Mouse (Mus musculus): Measurements from ENCODE around the gene Slc51a. TPM values are rescaled to one million over a fixed set of nuclear protein-coding genes. Genes with fewer than 3 reads are reported as not detected.

The Slc51a gene
- polyA plus RNA-seq, 1 experiment from 2014 or later, result 0.41 TPM

- ATAC-seq, result peak; percentile 63
- no peak for DNase-seq (ENCODE audit: low spot score)
- no peak overlapping the region; the same call in 1 of the 2 replicates for H3K9ac ChIP-seq (replicated peaks; ENCODE audit: low read depth)
- no peaks in the 10 kb centered on the region for H3K9me3 ChIP-seq (ENCODE audit: low read length)
- no peaks in the 10 kb centered on the region for H3K4me1 ChIP-seq (ENCODE audit: insufficient read depth, low read depth, low read length)
- H3K27me3 ChIP-seq (replicated peaks; ENCODE audit: insufficient read depth, low read length), result no peaks in the 10 kb centered on the region
- H3K36me3 ChIP-seq (ENCODE audit: insufficient read depth, low read length), result no peaks in the 10 kb centered on the region
- H3K4me3 ChIP-seq (ENCODE audit: low read depth, low read length), result no peak overlapping the region
- H3K27ac ChIP-seq (ENCODE audit: low read length), result no peak overlapping the region
- H3K4me2 ChIP-seq (replicated peaks; ENCODE audit: low read depth, low read length), result no peak overlapping the region
- WGBS, result 26% methylated on average over 21 of the region's 21 CpGs
- TF ChIP-seq EP300 (IDR thresholded peaks at IDR 0.05), result no peak
- TF ChIP-seq CTCF (IDR thresholded peaks at IDR 0.05), result no peak
Observed at GRCm38 (mm10) chr16:32516006-32516962, 28.6 kb upstream of the Slc51a start.

- TF ChIP-seq CTCF (IDR thresholded peaks at IDR 0.05) (no peak), EP300 (IDR thresholded peaks at IDR 0.05) (no peak)
- Histone ChIP-seq H3K36me3 (ENCODE audit: insufficient read depth, low read length) (no peaks in the 10 kb centered on the region), H3K4me2 (replicated peaks; ENCODE audit: low read depth, low read length) (no peak overlapping the region), H3K4me3 (ENCODE audit: low read depth, low read length) (no peak overlapping the region), H3K9me3 (ENCODE audit: low read length) (no peaks in the 10 kb centered on the region), H3K27ac (ENCODE audit: low read length) (no peak overlapping the region), H3K4me1 (ENCODE audit: insufficient read depth, low read depth, low read length) (peaks cover 5% of the 10 kb centered on the region; the same call in 1 of the 2 replicates), H3K9ac (replicated peaks; ENCODE audit: low read depth) (no peak overlapping the region), H3K27me3 (replicated peaks; ENCODE audit: insufficient read depth, low read length) (no peaks in the 10 kb centered on the region)
- ATAC-seq (no peak), DNase-seq (ENCODE audit: low spot score) (no peak)
- WGBS, result over 99% methylated on average over 6 of the region's 6 CpGs
Observed at GRCm38 (mm10) chr16:32513948-32514347, 26.3 kb upstream of the Slc51a start.

- no peak overlapping the region for H3K27ac ChIP-seq (ENCODE audit: low read length)
- TF ChIP-seq EP300 (IDR thresholded peaks at IDR 0.05) (no peak), CTCF (IDR thresholded peaks at IDR 0.05) (no peak)
- no peak for DNase-seq (ENCODE audit: low spot score)
- ATAC-seq, result no peak
- peaks cover 5% of the 10 kb centered on the region; the same call in 1 of the 2 replicates for H3K4me1 ChIP-seq (ENCODE audit: insufficient read depth, low read depth, low read length)
- 72% methylated on average over 6 of the region's 6 CpGs for WGBS
- H3K36me3 ChIP-seq (ENCODE audit: insufficient read depth, low read length), result no peaks in the 10 kb centered on the region
- no peaks in the 10 kb centered on the region for H3K9me3 ChIP-seq (ENCODE audit: low read length)
- H3K4me3 ChIP-seq (ENCODE audit: low read depth, low read length), result no peak overlapping the region
- no peak overlapping the region for H3K9ac ChIP-seq (replicated peaks; ENCODE audit: low read depth)
- no peaks in the 10 kb centered on the region for H3K27me3 ChIP-seq (replicated peaks; ENCODE audit: insufficient read depth, low read length)
- H3K4me2 ChIP-seq (replicated peaks; ENCODE audit: low read depth, low read length), result no peak overlapping the region
Observed at GRCm38 (mm10) chr16:32513401-32513800, 25.7 kb upstream of the Slc51a start.

- Histone ChIP-seq H3K36me3 (ENCODE audit: insufficient read depth, low read length) (no peaks in the 10 kb centered on the region), H3K27ac (ENCODE audit: low read length) (no peak overlapping the region), H3K4me2 (replicated peaks; ENCODE audit: low read depth, low read length) (no peak overlapping the region), H3K4me1 (ENCODE audit: insufficient read depth, low read depth, low read length) (peaks cover 5% of the 10 kb centered on the region; the same call in 1 of the 2 replicates), H3K9me3 (ENCODE audit: low read length) (no peaks in the 10 kb centered on the region), H3K4me3 (ENCODE audit: low read depth, low read length) (no peak overlapping the region), H3K27me3 (replicated peaks; ENCODE audit: insufficient read depth, low read length) (no peaks in the 10 kb centered on the region), H3K9ac (replicated peaks; ENCODE audit: low read depth) (no peak overlapping the region)
- WGBS, result 44% methylated on average over 3 of the region's 3 CpGs
- TF ChIP-seq CTCF (IDR thresholded peaks at IDR 0.05) (no peak), EP300 (IDR thresholded peaks at IDR 0.05) (no peak)
- ATAC-seq (no peak), DNase-seq (ENCODE audit: low spot score) (no peak)
Observed at GRCm38 (mm10) chr16:32512921-32513320, 25.2 kb upstream of the Slc51a start.

- Histone ChIP-seq H3K4me3 (ENCODE audit: low read depth, low read length) (no peak overlapping the region), H3K9me3 (ENCODE audit: low read length) (no peaks in the 10 kb centered on the region), H3K36me3 (ENCODE audit: insufficient read depth, low read length) (no peaks in the 10 kb centered on the region), H3K27ac (ENCODE audit: low read length) (no peak overlapping the region), H3K9ac (replicated peaks; ENCODE audit: low read depth) (no peak overlapping the region), H3K27me3 (replicated peaks; ENCODE audit: insufficient read depth, low read length) (no peaks in the 10 kb centered on the region), H3K4me2 (replicated peaks; ENCODE audit: low read depth, low read length) (no peak overlapping the region), H3K4me1 (ENCODE audit: insufficient read depth, low read depth, low read length) (peaks cover 5% of the 10 kb centered on the region; the same call in 1 of the 2 replicates)
- TF ChIP-seq CTCF (IDR thresholded peaks at IDR 0.05) (no peak), EP300 (IDR thresholded peaks at IDR 0.05) (no peak)
- WGBS, result 82% methylated on average over 8 of the region's 8 CpGs
- ATAC-seq (no peak), DNase-seq (ENCODE audit: low spot score) (no peak)
Observed at GRCm38 (mm10) chr16:32511827-32512490, 24.3 kb upstream of the Slc51a start.

GRCm38 (mm10) chr16:32511338-32511734, 23.7 kb upstream of the Slc51a start:
- H3K4me2 ChIP-seq (replicated peaks; ENCODE audit: low read depth, low read length), result no peak overlapping the region
- TF ChIP-seq CTCF (IDR thresholded peaks at IDR 0.05) (no peak), EP300 (IDR thresholded peaks at IDR 0.05) (no peak)
- no peak overlapping the region for H3K9ac ChIP-seq (replicated peaks; ENCODE audit: low read depth)
- no peak for ATAC-seq
- DNase-seq (ENCODE audit: low spot score), result no peak
- H3K27ac ChIP-seq (ENCODE audit: low read length), result no peak overlapping the region
- H3K9me3 ChIP-seq (ENCODE audit: low read length), result no peaks in the 10 kb centered on the region
- no peaks in the 10 kb centered on the region for H3K27me3 ChIP-seq (replicated peaks; ENCODE audit: insufficient read depth, low read length)
- peaks cover 5% of the 10 kb centered on the region; the same call in 1 of the 2 replicates for H3K4me1 ChIP-seq (ENCODE audit: insufficient read depth, low read depth, low read length)
- no peak overlapping the region for H3K4me3 ChIP-seq (ENCODE audit: low read depth, low read length)
- 78% methylated on average over 3 of the region's 3 CpGs for WGBS
- H3K36me3 ChIP-seq (ENCODE audit: insufficient read depth, low read length), result no peaks in the 10 kb centered on the region
